Mouse (Mus musculus) heart, embryonic 12.5 days (tissue): Measurements from ENCODE around the gene Dnajb13. TPM values are rescaled to one million over a fixed set of nuclear protein-coding genes. Genes with fewer than 3 reads are reported as not detected.
A peak's percentile ranks its signal among the peaks of the same experiment; 100 is the strongest.

Source experiments
- ATAC-seq: fragments of 200-750 bp; cut with Nextera tagmentation; 2 replicates; pipeline ENCODE4 v1.8.0; 2017; ENCODE audit warnings: moderate TSS enrichment, moderate library complexity; ENCODE audit not compliant: insufficient number of reproducible peaks, low FRiP score
- H3K27ac ChIP-seq: fragments of 300-500 bp; sonication (generic); 2 replicates; pipeline ENCODE4 v1.5.1; 2016; ENCODE audit warnings: mild to moderate bottlenecking, moderate library complexity; ENCODE audit not compliant: poor library complexity, severe bottlenecking
- H3K27me3 ChIP-seq: fragments of 300-500 bp; sonication (generic); replicated peaks from 2 replicates; pipeline ENCODE4 v1.6.1; 2016; ENCODE audit warnings: mild to moderate bottlenecking, moderate library complexity
- H3K36me3 ChIP-seq: fragments of 300-500 bp; sonication (generic); 2 replicates; pipeline ENCODE4 v1.6.1; 2016; ENCODE audit warnings: mild to moderate bottlenecking, moderate library complexity
- H3K4me1 ChIP-seq: fragments of 300-500 bp; sonication (generic); replicated peaks from 2 replicates; pipeline ENCODE4 v1.6.1; 2016; ENCODE audit warnings: mild to moderate bottlenecking
- H3K4me2 ChIP-seq: fragments of 300-500 bp; sonication (generic); 2 replicates; pipeline ENCODE4 v1.6.1; 2016; ENCODE audit warnings: mild to moderate bottlenecking, moderate library complexity
- H3K4me3 ChIP-seq: fragments of 300-500 bp; sonication (generic); 2 replicates; pipeline ENCODE4 v1.5.1; 2016; ENCODE audit warnings: mild to moderate bottlenecking
- H3K9ac ChIP-seq: fragments of 300-500 bp; sonication (generic); 2 replicates; pipeline ENCODE4 v1.6.1; 2016; ENCODE audit warnings: mild to moderate bottlenecking, moderate library complexity
- H3K9me3 ChIP-seq: fragments of 300-500 bp; sonication (generic); replicated peaks from 2 replicates; pipeline ENCODE4 v1.6.1; 2016; ENCODE audit warnings: mild to moderate bottlenecking, moderate library complexity
- WGBS: fragments of 180-500 bp; shearing (Covaris S2); methylation state at CpG from one replicate; pipeline ENCODE4 v1.1.7; 2016; 5-methylcytosine and 5-hydroxymethylcytosine counted together
- polyA plus RNA-seq: library from polyadenylated mRNA; unstranded; fragments of >200 nt; fragmentation: Nextera tagmentation; extraction: Ambion mirVana; gene quantifications from 2 replicates; pipeline ENCODE4 v1.2.1, GENCODE M21; 2016

Dnajb13 gene
- polyA plus RNA-seq: 0.10 and 0.28 TPM in 2 replicates

- no peak for ATAC-seq
These were observed at the start of gene Dnajb13 for GRCm38 (mm10) chr7:100514573-100514972. Dnajb13 (minus strand) TSS chr7:100514960.

DNA sequence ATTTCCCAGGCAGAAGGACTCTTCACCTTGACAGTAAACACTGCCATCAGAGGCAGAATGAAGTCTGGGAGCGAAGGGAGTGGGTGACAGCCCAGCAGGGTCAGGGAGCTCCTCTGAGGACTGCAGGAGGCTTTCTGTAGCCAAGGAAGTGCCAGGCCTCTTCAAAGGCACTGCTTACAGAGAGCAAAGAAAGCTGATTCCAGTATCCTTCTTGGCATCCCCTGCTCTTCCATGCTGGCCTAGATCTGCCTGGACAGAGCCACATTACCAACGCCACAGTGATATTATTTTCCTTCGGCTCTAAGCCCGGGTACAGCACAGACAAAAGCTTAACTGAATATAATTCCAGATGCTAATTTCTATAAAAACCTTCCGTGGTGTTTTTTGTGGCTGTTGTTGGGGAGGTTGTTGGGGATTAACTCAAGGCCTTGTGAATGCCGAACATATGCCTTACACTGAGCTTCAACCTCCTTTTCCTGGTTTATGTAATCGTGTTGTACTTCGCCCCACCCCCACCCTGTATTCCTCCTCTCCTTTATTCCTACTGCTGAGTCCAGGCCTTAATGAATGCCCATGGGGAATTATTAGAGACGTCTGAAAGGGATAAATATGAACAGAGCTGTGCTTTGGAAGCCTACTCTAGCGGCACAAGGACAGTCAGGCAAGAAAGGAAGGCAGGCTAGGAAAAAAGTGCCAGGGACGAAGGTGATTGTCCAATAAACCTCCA lies 47.3 kb upstream of the Dnajb13 start:
- H3K9me3 ChIP-seq: no peaks in the 10 kb centered on the region
- no peak overlapping the region for H3K4me3 ChIP-seq
- 0 out of 2 replicates have a peak overlapping the region, but pooled peaks have one; percentile 22 for H3K27ac ChIP-seq
- no peaks in the 10 kb centered on the region for H3K27me3 ChIP-seq
- no peak overlapping the region for H3K4me2 ChIP-seq
- peaks cover 4% of the 10 kb centered on the region; the same call in 1 of the 2 replicates for H3K4me1 ChIP-seq
- H3K36me3 ChIP-seq: peaks cover 15% of the 10 kb centered on the region
- H3K9ac ChIP-seq: no peak overlapping the region
- WGBS: 79% methylated on average over 11 of the region's 11 CpGs
- no peak for ATAC-seq

More at GRCm38 (mm10) chr7:100514573-100514972, at the start of gene Dnajb13:
- Histone ChIP-seq H3K9ac (no peak within 1 kb of the TSS), H3K27ac (no peak within 1 kb of the TSS), H3K36me3 (no peaks in the 10 kb centered on the region), H3K4me2 (peak within 1 kb of the TSS; percentile 7; the same call in 1 of the 2 replicates), H3K9me3 (no peaks in the 10 kb centered on the region), H3K27me3 (0 out of 2 replicates have a peak, but pooled peaks cover 7% of the 10 kb centered on the region), H3K4me1 (no peaks in the 10 kb centered on the region), H3K4me3 (no peak within 1 kb of the TSS)
- 55% methylated on average over 11 of the region's 11 CpGs for WGBS

- Histone ChIP-seq H3K9ac (no peak overlapping the region), H3K36me3 (peaks cover 11% of the 10 kb centered on the region; the same call in 1 of the 2 replicates), H3K27ac (no peak overlapping the region), H3K4me3 (no peak overlapping the region), H3K9me3 (no peaks in the 10 kb centered on the region), H3K4me1 (peaks cover 16% of the 10 kb centered on the region), H3K4me2 (no peak overlapping the region), H3K27me3 (no peaks in the 10 kb centered on the region)
- no peak for ATAC-seq
- WGBS: 85% methylated on average over 4 of the region's 4 CpGs
These were observed 44.6 kb upstream of the Dnajb13 start for GRCm38 (mm10) chr7:100559331-100559730.

DNA sequence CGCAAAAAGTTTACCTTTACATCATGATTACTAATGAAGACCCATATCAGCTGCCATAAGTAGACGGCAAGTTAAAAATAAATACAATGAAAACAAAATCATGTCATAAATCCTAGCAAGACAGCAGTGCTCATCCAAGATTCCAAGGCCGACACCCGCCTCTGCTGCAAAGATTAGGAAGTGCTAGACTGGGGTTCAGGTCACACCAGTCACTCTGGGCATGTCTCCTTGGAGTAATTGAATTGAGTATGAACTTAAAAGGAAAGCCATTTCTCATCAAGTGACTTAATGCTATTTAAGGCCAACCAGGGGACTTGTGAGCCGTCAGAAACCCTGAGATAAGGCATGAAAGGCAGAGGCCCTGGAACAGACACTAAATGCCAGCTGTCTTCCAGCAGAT lies 42.5 kb upstream of the Dnajb13 start:
- no peaks in the 10 kb centered on the region for H3K9me3 ChIP-seq
- H3K27me3 ChIP-seq: no peaks in the 10 kb centered on the region
- ATAC-seq: no peak
- no peak overlapping the region for H3K9ac ChIP-seq
- H3K4me3 ChIP-seq: no peak overlapping the region
- H3K36me3 ChIP-seq: peaks cover 15% of the 10 kb centered on the region; the same call in 1 of the 2 replicates
- peaks cover 19% of the 10 kb centered on the region for H3K4me1 ChIP-seq
- no peak overlapping the region for H3K4me2 ChIP-seq
- 49% methylated on average over 5 of the region's 5 CpGs for WGBS
- peak overlapping the region; percentile 25; the same call in 1 of the 2 replicates for H3K27ac ChIP-seq

DNA sequence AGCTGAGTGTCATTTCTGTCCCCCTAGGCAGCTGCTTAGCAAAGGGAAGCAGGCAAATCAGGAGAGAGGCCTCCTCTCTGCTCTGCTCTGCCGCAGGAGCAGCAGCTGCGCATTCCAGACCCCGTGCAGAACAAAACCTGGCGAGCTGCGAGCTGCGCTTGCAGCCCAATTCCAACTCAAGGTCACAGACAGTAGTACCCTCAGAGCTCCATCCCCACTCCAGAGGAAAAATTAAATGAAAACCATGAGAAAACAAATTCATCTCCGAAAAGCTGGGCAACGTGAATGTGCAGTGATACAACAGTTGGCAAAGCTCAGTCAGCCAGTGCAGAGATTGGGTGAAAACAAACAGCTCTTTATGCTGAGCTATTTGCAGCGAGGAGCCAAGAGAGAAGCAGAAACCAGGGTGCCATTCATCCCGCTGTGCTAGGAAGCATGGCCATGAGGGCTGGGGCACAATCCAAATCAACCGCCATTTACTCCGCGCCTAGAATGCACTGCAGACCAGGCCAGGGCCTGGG lies 40.7 kb upstream of the Dnajb13 start:
- Histone ChIP-seq H3K36me3 (peaks cover 20% of the 10 kb centered on the region), H3K9me3 (no peaks in the 10 kb centered on the region), H3K9ac (peak overlapping the region; percentile 58), H3K27ac (peak overlapping the region; percentile 97), H3K4me2 (peak overlapping the region; percentile 43), H3K27me3 (no peaks in the 10 kb centered on the region), H3K4me3 (no peak overlapping the region), H3K4me1 (peaks cover 24% of the 10 kb centered on the region)
- ATAC-seq: peak; percentile 68
- WGBS: 31% methylated on average over 13 of the region's 13 CpGs

- ATAC-seq: no peak
- H3K9ac ChIP-seq: 0 out of 2 replicates have a peak overlapping the region, but pooled peaks have one; percentile 29
- no peaks in the 10 kb centered on the region for H3K27me3 ChIP-seq
- H3K4me3 ChIP-seq: no peak overlapping the region
- peaks cover 20% of the 10 kb centered on the region for H3K36me3 ChIP-seq
- peaks cover 30% of the 10 kb centered on the region for H3K4me1 ChIP-seq
- peak overlapping the region; percentile 97 for H3K27ac ChIP-seq
- H3K4me2 ChIP-seq: no peak overlapping the region
- 45% methylated on average over 5 of the region's 5 CpGs for WGBS
- no peaks in the 10 kb centered on the region for H3K9me3 ChIP-seq
These were observed 40.2 kb upstream of the Dnajb13 start for GRCm38 (mm10) chr7:100554939-100555338.

DNA sequence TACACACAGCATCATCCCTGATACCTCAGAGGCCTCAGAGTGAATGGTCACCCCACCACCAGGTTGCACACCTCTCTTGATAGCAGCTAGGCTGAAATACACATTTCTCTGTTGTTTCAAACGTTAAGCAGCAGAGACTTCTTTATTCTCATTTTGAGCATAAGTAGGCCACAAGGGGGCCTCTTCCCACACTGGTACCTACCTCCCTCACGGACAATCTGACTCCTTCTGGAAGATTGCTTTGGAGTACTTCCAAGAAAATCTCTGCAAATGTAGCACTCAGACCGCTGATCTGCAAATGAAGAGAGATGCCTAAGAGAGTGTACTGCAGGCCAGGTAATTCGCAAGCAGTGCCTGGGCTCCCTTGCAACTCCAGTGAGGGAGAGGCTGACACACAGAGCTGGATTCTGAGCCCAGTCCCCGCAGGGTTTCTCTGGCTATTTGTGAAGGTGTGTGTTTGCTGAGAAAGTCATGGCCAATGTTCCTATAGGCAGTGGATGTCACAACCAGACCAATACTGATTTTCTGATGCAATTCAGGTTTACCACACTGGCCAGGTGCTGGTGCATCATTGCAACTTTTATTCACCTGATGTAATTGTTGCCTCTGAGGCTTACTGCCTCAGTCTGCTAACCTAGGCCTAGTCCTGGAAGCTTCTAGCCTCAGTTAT lies 35.7 kb upstream of the Dnajb13 start:
- Histone ChIP-seq H3K4me2 (no peak overlapping the region), H3K9ac (no peak overlapping the region; the same call in 1 of the 2 replicates), H3K27me3 (no peaks in the 10 kb centered on the region), H3K9me3 (no peaks in the 10 kb centered on the region), H3K27ac (peak overlapping the region; percentile 58), H3K4me3 (no peak overlapping the region), H3K36me3 (peaks cover 22% of the 10 kb centered on the region), H3K4me1 (peaks cover 38% of the 10 kb centered on the region)
- no peak for ATAC-seq
- WGBS: 45% methylated on average over 5 of the region's 5 CpGs

DNA sequence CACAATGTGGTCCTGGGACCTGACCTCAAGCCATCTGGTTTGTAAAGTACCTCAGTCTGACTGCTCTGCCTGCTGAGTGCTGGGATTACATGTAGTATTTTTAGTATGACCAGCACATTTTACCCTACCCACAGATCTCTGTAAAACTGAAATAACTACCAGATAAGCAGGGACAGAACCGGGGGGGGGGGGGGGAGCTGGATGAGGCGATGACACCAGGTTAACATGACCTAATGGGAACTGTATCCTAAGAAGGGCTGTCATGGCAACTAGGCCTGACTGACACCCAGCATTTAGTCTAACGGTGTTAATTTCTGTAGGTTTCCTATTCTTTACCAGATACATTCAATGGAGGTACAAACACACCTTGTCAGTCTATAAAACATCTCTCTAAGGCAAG lies 35.0 kb upstream of the Dnajb13 start:
- no peak overlapping the region for H3K4me3 ChIP-seq
- 0 out of 2 replicates have a peak, but pooled peaks have one; percentile 29 for ATAC-seq
- H3K36me3 ChIP-seq: peaks cover 22% of the 10 kb centered on the region
- H3K4me1 ChIP-seq: peaks cover 35% of the 10 kb centered on the region
- H3K27me3 ChIP-seq: no peaks in the 10 kb centered on the region
- peak overlapping the region; percentile 58 for H3K27ac ChIP-seq
- WGBS: 63% methylated on average over 3 of the region's 3 CpGs
- H3K9ac ChIP-seq: no peak overlapping the region
- no peak overlapping the region for H3K4me2 ChIP-seq
- H3K9me3 ChIP-seq: no peaks in the 10 kb centered on the region

DNA sequence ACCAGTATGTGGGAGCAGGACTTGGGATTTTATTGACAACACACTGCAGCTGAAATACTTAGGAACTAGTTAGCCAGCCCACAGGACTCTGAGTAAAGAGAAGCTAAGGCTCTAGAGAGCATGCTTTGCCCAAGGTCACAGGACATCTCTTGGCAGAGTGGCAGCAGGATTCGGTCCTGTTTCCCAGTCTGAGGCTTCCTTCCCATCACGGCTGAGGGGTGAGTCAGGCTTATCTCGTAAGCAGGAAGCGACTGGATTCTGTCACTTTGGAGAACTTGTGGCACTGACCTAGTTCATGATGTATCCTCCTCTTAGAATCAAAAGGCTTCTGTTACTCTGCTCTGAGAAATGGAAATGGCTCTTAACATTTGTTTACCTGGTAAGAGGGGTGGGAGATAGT lies 32.9 kb upstream of the Dnajb13 start:
- Histone ChIP-seq H3K9ac (no peak overlapping the region), H3K27ac (peak overlapping the region; percentile 51)
- WGBS: 9% methylated on average over 4 of the region's 4 CpGs

GRCm38 (mm10) chr7:100544437-100544836 lies 29.7 kb upstream of the Dnajb13 start:
- no peak overlapping the region for H3K27ac ChIP-seq
- 36% methylated on average over 1 of the region's 1 CpGs for WGBS
- peaks cover 15% of the 10 kb centered on the region for H3K36me3 ChIP-seq
- ATAC-seq: no peak
- H3K4me2 ChIP-seq: no peak overlapping the region
- no peaks in the 10 kb centered on the region for H3K27me3 ChIP-seq
- H3K9ac ChIP-seq: no peak overlapping the region
- no peak overlapping the region for H3K4me3 ChIP-seq
- H3K4me1 ChIP-seq: peaks cover 13% of the 10 kb centered on the region
- no peaks in the 10 kb centered on the region for H3K9me3 ChIP-seq

More for the DNA sequence above, 32.9 kb upstream of the Dnajb13 start:
- peak; percentile 52 for ATAC-seq
- no peaks in the 10 kb centered on the region for H3K27me3 ChIP-seq
- H3K9me3 ChIP-seq: no peaks in the 10 kb centered on the region
- H3K36me3 ChIP-seq: peaks cover 22% of the 10 kb centered on the region
- H3K4me2 ChIP-seq: no peak overlapping the region
- peaks cover 27% of the 10 kb centered on the region for H3K4me1 ChIP-seq
- H3K4me3 ChIP-seq: no peak overlapping the region

- no peak overlapping the region for H3K4me3 ChIP-seq
- H3K9ac ChIP-seq: no peak overlapping the region
- 90% methylated on average over 9 of the region's 9 CpGs for WGBS
- peaks cover 17% of the 10 kb centered on the region for H3K36me3 ChIP-seq
- no peak for ATAC-seq
- H3K4me1 ChIP-seq: peaks cover 9% of the 10 kb centered on the region
- H3K27me3 ChIP-seq: no peaks in the 10 kb centered on the region
- H3K27ac ChIP-seq: no peak overlapping the region
- H3K9me3 ChIP-seq: no peaks in the 10 kb centered on the region
- H3K4me2 ChIP-seq: no peak overlapping the region
These were observed 24.8 kb upstream of the Dnajb13 start for GRCm38 (mm10) chr7:100539516-100539915.
